Mouse (Mus musculus) embryonic facial prominence, embryonic 10.5 days (tissue): ENCODE data around the gene H3f3b. TPM values are rescaled to one million over a fixed set of nuclear protein-coding genes. Genes with fewer than 3 reads are reported as not detected.

ENCODE experiments used
- DNase-seq: peaks from one replicate; pipeline ENCODE4 v3.0.0-alpha.2; 2017; ENCODE audit warnings: low spot score
- H3K27ac ChIP-seq: fragments of 300-500 bp; sonication (generic); replicated peaks from 2 replicates; pipeline ENCODE4 v1.5.1; 2016; ENCODE audit warnings: mild to moderate bottlenecking
- H3K27me3 ChIP-seq: fragments of 300-500 bp; sonication (generic); replicated peaks from 2 replicates; pipeline ENCODE4 v1.6.1; 2016; ENCODE audit warnings: low read depth, mild to moderate bottlenecking; ENCODE audit not compliant: poor library complexity, severe bottlenecking
- H3K36me3 ChIP-seq: fragments of 300-500 bp; sonication (generic); replicated peaks from 2 replicates; pipeline ENCODE4 v1.6.1; 2016; ENCODE audit warnings: mild to moderate bottlenecking, moderate library complexity
- H3K4me1 ChIP-seq: fragments of 300-500 bp; sonication (generic); 2 replicates; pipeline ENCODE4 v1.6.1; 2016
- H3K4me3 ChIP-seq: fragments of 300-500 bp; sonication (generic); 2 replicates; pipeline ENCODE4 v1.5.1; 2016; ENCODE audit warnings: mild to moderate bottlenecking, moderate library complexity
- H3K9me3 ChIP-seq: fragments of 300-500 bp; sonication (generic); 2 replicates; pipeline ENCODE4 v1.6.1; 2016; ENCODE audit warnings: mild to moderate bottlenecking
- WGBS: fragments of 180-500 bp; shearing (Covaris S2); methylation state at CpG from one replicate; pipeline ENCODE4 v1.1.7; 2016; 5-methylcytosine and 5-hydroxymethylcytosine counted together
- polyA plus RNA-seq: library from polyadenylated mRNA; unstranded; fragments of >200 nt; fragmentation: Nextera tagmentation; extraction: Ambion mirVana; gene quantifications from 2 replicates; pipeline ENCODE4 v1.2.1, GENCODE M21; 2016

H3f3b gene
- polyA plus RNA-seq, 1 experiment from 2014 or later = 1,981 TPM

GRCm38 (mm10) chr11:115975083-115975420 lies 52.7 kb downstream of the H3f3b start:
- DNase-seq = no peak
- Histone ChIP-seq H3K27ac (peak overlapping the region; percentile 58; the same call in 1 of the 2 replicates), H3K9me3 (no peaks in the 10 kb centered on the region), H3K4me1 (peaks cover 24% of the 10 kb centered on the region), H3K27me3 (peaks cover 76% of the 10 kb centered on the region), H3K4me3 (peak overlapping the region; percentile 58), H3K36me3 (no peaks in the 10 kb centered on the region)
- 4% methylated on average over 18 of the region's 18 CpGs for WGBS

GRCm38 (mm10) chr11:115974309-115975082 lies 53.3 kb downstream of the H3f3b start, which contains the start of gene Itgb4:
Itgb4 (plus strand) TSS chr11:115974709.
- peak within 1 kb of the TSS; percentile 58; the same call in 1 of the 2 replicates for H3K27ac ChIP-seq
- peak within 1 kb of the TSS; percentile 58 for H3K4me3 ChIP-seq
- H3K9me3 ChIP-seq = no peaks in the 10 kb centered on the region
- peaks cover 71% of the 10 kb centered on the region for H3K27me3 ChIP-seq
- WGBS = 9% methylated on average over 58 of the region's 58 CpGs
- peaks cover 30% of the 10 kb centered on the region for H3K4me1 ChIP-seq
- H3K36me3 ChIP-seq = no peaks in the 10 kb centered on the region
- DNase-seq = peak; percentile 57

Other genes starting within 250 kb of the H3f3b start
- 20.3 and 20.4 TPM in 2 replicates for gene Caskin2, start 214.3 kb downstream of the H3f3b start, polyA plus RNA-seq
- gene Tsen54, start 213.2 kb downstream of the H3f3b start, polyA plus RNA-seq = 40.3 and 40.6 TPM in 2 replicates
- gene Llgl2, start 203.9 kb downstream of the H3f3b start, polyA plus RNA-seq = 15.3 and 15.5 TPM in 2 replicates
- 0.07 and 0.16 TPM in 2 replicates for gene Myo15b, start 169.6 kb downstream of the H3f3b start, polyA plus RNA-seq
- gene Smim5, start 128.0 kb downstream of the H3f3b start, polyA plus RNA-seq = 1.5 and 1.8 TPM in 2 replicates
- 1.1 and 1.6 TPM in 2 replicates for gene Smim6, start 115.9 kb downstream of the H3f3b start, polyA plus RNA-seq
- gene Sap30bp, start 94.7 kb downstream of the H3f3b start, polyA plus RNA-seq = 48.4 and 50.8 TPM in 2 replicates
- 27.9 and 30.7 TPM in 2 replicates for gene Recql5, start 94.5 kb downstream of the H3f3b start, polyA plus RNA-seq
- 1.1 and 1.5 TPM in 2 replicates for gene Itgb4, start 53.3 kb downstream of the H3f3b start, polyA plus RNA-seq
- 212 and 216 TPM in 2 replicates for gene Galk1, start 15.2 kb downstream of the H3f3b start, polyA plus RNA-seq
- 49.4 and 50.9 TPM in 2 replicates for gene Unk, start 2.4 kb upstream of the H3f3b start, polyA plus RNA-seq
- 2.9 TPM in 2 replicates for gene Unc13d, start 50.0 kb upstream of the H3f3b start, polyA plus RNA-seq
- gene Wbp2, start 59.0 kb upstream of the H3f3b start, polyA plus RNA-seq = 74.2 and 76.8 TPM in 2 replicates
- 4.5 and 4.7 TPM in 2 replicates for gene Trim47, start 99.2 kb upstream of the H3f3b start, polyA plus RNA-seq
- 1.9 and 2.3 TPM in 2 replicates for gene Trim65, start 103.2 kb upstream of the H3f3b start, polyA plus RNA-seq
- 108 and 117 TPM in 2 replicates for gene Mrpl38, start 110.9 kb upstream of the H3f3b start, polyA plus RNA-seq
- 61.0 and 61.8 TPM in 2 replicates for gene Fbf1, start 140.2 kb upstream of the H3f3b start, polyA plus RNA-seq
- gene Ten1, start 170.9 kb upstream of the H3f3b start, polyA plus RNA-seq = 62.7 and 65.6 TPM in 2 replicates
- 17.7 and 18.8 TPM in 2 replicates for gene Acox1, start 171.1 kb upstream of the H3f3b start, polyA plus RNA-seq
- gene Evpl, start 210.1 kb upstream of the H3f3b start, polyA plus RNA-seq = 1.0 and 1.3 TPM in 2 replicates
- 104 TPM in 2 replicates for gene Srp68, start 246.3 kb upstream of the H3f3b start, polyA plus RNA-seq